Mouse (Mus musculus) cerebellum, adult 11 months (tissue): Measurements from ENCODE around the gene Tuft1.
"Not testable (repeated sequence)": the region's sequence is repeated elsewhere in the genome, so short reads cannot be mapped to it uniquely, and the experiment has no call there.

Experiments
- DNase-seq: peaks from one replicate; pipeline ENCODE4 v3.0.0; 2022

Gene Tuft1

GRCm38 (mm10) chr3:94658740-94659095 is at the start of gene Tuft1:
Tuft1 (minus strand) TSS chr3:94658872.
- peak; percentile 62 for DNase-seq

DNA sequence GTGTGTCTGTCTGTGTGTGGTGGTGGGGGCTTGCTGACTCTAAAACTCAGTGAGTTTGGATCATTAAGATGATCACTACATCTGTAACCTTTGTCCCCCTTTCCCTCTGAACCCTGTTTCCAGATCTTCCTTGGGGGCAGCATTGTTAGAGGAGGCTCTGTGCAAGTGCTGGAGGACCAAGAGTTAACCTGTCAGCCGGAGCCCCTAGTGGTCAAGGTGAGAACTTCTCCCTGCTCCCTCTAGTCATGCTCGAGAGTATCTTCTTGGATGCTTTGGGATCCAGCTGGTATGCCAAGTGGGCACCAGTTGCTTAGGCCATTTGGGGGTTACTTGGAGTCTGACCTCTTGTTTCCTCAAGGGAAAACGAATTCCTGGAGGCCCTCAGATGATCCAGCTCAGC is 44.7 kb upstream of the Tuft1 start:
- DNase-seq, result not testable (repeated sequence)

- no peak for DNase-seq
Measured at GRCm38 (mm10) chr3:94702856-94703255, 44.2 kb upstream of the Tuft1 start.

GRCm38 (mm10) chr3:94702163-94702810 is 43.6 kb upstream of the Tuft1 start:
- not testable (repeated sequence) for DNase-seq

GRCm38 (mm10) chr3:94696257-94696656 is 37.6 kb upstream of the Tuft1 start:
- DNase-seq, result not testable (repeated sequence)

DNA sequence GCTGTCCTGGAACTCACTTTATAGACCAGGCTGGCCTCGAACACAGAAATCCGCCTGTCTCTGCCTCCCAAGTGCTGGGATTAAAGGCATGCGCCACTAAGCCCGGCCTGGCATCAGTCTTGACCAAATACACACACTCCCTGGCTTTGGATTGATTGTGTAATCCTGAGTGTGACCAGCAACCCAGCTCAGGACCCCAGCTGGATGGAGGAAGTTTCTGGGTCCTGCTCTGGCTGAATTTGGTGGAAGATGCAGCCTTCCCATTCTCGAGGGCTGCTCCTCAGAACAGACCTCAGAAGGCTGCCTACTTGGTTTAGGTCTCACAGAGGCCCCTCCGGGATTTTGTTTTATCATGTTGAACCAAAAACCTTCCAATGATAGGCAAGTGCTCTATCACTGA is 36.9 kb upstream of the Tuft1 start:
- not testable (repeated sequence) for DNase-seq

GRCm38 (mm10) chr3:94693874-94694273 is 35.2 kb upstream of the Tuft1 start:
- DNase-seq, result not testable (repeated sequence)

DNA sequence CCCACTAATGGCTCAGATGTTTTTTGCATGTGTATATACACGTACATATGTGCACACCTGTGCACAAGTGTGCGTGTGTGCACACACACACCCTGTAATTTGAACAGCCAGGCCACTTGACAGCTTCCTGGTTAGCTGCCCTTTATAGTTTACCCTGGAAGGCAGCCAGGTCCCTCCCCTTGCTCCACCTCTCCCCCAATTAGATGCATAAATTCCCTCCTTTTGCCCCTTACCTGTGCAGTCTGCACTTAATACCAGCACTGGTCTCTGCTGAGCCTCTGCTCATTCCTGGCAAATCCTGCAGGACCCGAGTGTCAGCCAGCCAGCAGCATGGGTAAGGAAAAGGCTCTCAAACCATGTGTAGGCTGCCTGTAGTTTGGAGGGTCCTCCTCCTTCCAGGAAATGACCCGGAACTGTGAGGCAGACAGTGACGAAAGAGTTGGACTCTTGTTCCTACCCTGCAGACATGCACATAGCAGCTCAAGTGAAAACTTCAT is 34.7 kb upstream of the Tuft1 start, which contains the start of gene Selenbp2:
TSS of gene Selenbp2 (plus strand) at position 228 of the 497 bp plus-strand sequence.
- DNase-seq, result no peak

DNA sequence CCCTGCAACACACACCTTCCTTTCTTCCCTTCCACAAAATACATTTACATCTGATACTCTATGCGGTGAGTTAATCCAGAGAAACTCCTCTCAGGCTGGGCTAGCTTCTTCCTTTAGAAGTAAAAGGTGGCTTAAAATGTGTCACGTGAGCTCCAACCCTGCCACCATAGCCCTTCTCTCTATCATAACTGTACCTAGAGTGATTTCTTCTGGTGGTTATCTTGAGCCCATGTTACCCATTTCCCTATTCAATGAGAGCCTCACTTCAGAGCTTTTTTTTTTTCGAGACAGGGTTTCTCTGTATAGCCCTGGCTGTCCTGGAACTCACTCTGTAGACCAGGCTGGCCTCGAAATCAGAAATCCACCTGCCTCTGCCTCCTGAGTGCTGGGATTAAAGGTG is 33.0 kb upstream of the Tuft1 start:
- DNase-seq, result not testable (repeated sequence)

DNA sequence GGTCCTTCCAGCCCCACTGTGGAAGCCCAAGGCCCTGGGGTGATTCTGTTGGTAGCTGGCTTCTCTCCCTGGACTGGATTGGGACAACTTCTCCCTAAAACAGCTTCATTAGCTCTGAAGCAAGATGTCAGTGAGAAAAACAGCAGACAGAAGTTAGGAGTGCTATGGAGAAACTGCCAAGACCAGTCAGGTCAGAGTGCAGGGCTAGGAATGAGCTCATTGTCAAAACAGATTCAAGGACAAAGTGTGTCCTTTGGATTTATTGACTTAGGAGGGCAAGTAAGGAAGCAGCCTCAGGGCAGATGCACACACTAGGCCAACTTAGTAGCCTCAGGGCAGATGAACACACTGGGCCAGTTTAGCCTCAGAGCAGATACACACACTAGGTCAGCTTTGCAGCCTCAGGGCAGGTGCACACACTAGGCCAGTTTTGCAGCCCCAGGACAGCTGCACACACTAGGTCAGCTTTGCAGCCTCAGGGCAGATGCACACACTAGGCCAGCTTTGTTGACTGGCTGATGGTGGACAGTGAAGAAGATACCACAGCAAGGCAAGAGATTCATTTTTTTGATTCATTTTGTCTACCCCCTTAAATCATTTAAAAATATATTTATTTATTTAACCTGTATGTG is 32.1 kb upstream of the Tuft1 start:
- no peak for DNase-seq

DNA sequence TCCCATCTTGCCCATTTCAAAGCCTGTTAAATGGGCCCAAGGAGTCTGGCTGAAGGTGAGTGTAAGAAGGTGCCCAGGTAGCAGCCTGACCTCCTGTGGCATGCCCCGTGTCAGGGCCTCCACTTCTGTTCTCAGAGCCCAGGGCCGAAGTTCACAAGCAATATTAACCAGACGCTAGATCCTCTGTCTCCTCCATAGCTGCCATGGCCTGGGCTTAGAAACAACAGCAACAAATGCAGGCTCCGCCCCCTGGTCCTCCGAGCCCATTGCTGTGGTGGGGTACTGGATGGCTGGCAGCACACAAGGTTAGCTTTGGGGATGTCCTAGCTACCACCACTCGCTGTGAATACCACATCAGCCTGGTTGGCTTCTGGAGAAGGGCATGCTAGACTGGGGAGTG is 31.5 kb upstream of the Tuft1 start:
- DNase-seq, result not testable (repeated sequence)

DNA sequence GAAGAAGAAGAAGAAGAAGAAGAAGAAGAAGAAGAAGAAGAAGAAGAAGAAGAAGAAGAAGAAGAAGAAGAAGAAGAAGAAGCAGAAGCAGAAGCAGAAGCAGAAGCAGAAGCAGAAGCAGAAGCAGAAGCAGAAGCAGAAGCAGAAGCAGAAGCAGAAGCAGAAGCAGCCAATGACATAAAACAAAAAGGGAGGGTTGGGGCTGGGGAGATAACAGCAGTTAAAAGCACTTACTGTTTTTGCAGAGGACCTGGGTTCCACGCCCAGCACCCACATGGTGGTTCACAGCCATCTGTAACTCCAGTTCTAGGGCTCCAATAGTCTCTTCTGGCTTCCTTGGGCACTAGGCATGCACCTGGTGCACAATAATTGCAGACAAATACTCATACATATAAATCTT is 30.5 kb upstream of the Tuft1 start:
- DNase-seq, result not testable (repeated sequence)

DNA sequence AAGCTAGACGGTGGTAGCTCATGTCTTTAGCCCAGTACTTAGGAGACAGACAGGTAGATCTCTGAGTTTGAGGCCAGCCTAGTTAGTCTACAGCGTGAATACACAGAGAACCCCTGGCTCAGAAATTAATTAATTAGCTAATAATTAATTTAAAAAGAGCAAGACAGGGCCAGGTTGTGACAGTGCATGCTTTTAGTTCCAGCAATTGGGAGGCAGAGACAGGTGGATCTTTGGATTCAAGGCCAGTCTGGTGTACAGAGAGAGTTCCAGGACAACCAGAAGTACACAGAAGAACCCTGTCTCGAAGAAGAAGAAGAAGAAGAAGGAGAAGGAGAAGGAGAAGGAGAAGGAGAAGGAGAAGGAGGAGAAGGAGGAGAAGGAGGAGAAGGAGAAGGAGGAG is 30.0 kb upstream of the Tuft1 start:
- DNase-seq, result not testable (repeated sequence)

DNA sequence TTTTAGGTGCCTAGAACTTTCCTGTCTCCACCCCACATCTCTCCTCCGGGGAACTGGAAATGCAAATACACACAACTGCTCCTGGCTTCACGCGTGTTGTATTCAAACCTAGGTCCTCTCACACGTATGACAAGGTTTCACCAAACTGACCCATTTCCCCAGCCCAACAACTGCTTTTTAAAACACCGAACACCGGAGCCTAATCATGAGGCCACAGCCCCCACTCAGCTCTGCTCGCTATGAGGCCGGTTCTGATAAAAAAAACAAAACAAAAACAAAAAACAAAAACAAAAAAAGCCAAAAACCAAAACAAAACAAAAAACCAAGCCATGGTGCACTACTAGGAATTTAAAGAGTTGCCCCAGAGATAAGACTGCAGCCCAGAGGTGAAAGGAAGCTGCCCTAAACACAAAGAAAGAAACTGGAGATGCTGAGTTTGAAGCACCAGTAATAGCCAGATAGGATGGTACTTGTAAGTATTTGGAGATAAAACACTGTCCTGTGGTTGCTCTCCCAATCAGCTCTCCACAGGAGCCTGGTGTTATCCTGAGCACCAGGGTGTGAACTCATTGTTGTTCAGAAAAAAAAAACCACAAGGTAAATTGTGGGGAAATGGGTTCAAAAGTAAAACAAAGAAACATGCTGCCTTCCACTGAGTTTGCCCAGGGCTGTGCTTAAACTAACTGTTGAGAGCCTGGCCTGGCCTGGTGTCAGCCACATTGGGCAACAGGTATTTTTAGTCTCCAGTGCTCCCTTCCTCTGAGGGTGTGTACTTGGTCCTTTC is 27.5 kb upstream of the Tuft1 start:
- DNase-seq, result not testable (repeated sequence)

DNA sequence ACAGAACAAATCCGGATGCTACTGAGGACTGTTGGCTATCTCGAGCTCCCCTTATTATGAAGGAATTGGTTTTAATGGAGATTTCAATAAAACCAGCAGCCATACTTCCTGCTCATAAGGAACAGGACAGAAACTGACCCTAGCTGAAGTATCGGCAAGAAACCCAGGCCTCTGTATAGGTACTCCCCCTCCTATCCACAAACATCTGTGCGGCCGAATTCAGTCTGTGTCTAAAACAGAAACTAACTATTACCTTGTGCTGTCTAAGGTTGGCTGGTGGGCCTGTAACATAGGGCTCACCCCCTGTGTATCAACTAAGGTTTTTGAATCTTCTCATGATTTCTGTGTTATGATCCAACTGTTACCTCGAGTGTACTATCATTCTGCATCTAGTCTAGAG is 25.0 kb upstream of the Tuft1 start:
- DNase-seq, result no peak

GRCm38 (mm10) chr3:94680783-94681182 is 22.1 kb upstream of the Tuft1 start:
- DNase-seq, result no peak

DNA sequence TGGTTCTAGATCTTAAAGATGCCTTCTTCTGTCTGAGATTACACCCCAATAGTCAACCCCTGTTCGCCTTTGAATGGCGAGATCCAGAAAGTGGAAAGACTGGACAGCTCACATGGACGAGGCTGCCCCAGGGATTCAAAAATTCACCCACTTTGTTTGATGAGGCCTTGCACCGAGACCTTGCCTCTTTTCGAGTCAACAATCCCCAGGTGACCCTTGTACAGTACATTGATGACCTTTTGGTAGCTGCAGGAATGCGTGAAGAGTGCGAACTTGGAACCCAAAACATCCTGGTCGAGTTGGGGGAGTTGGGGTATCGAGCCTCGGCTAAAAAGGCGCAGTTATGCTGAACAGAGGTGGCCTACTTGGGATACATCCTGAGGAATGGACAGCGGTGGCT is 21.4 kb upstream of the Tuft1 start:
- DNase-seq, result not testable (repeated sequence)

GRCm38 (mm10) chr3:94679351-94679841 is 20.7 kb upstream of the Tuft1 start:
- no peak for DNase-seq

- not testable (repeated sequence) for DNase-seq
Measured at GRCm38 (mm10) chr3:94675101-94675500, 16.4 kb upstream of the Tuft1 start.

DNA sequence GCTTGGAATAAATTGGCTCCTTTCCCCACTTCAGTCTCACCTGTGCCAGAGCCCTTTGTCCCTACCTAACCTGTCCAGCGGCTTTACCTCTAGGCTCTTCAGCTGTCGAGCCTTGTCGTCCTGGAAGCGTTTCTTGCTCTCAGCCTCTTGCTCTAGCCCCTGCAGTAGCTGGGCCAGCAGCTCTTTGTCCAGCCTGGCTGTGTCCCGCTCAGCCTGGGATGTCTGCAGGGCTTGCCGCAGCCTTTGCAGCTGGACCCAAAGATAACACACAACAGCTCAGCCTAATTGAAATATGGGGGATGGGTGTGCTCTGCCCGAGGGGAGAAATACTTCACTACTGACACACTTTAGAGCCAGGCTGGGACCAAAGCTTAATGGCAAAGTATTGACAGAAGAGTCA is 7.2 kb upstream of the Tuft1 start:
- not testable (repeated sequence) for DNase-seq

GRCm38 (mm10) chr3:94665060-94665802 is 6.6 kb upstream of the Tuft1 start:
- DNase-seq, result not testable (repeated sequence)

DNA sequence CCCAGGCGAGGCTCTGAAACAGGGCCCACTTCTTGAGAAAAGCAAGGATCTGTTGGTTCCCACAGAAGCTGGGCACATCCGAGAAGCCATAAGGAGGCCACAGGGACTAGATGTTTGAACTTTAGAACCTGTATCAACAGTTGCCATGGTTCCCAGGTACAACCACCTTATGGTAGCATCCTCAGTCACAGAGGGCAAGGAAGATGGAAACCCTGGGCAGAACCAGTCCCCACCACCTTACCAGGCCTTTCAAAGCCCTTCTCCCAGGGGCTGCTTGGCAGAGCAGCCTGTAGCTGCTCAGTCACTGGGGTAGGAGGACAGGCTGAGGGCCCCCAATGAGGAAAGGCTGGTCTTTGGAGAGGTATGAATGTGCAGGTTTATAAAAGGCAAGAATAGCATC is 2.2 kb upstream of the Tuft1 start:
- not testable (repeated sequence) for DNase-seq
